Mouse (Mus musculus): Measurements from ENCODE around the gene Krtap28-10.
"Not testable (repeated sequence)": the region's sequence is repeated elsewhere in the genome, so short reads cannot be mapped to it uniquely, and the experiment has no call there.

Gene Krtap28-10

DNA sequence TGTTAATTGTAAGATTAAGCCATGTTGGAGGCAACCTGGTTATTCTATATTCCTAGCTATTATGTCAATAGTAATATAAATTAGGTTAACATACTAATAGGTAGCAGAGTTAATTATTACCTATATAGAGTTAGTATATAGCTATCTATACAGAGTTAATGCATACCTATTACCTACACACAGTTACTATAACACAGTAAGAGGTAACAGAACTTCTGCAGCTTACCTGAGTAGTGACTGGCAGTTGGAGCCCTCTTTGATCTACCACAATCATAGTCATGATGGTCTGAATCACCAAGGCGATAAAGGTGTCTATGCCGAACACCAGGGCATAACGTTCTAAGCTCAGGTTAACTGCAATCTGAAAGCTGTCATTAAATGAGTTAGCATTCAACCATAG lies 27.8 kb downstream of the Krtap28-10 start:
- no peak for DNase-seq (ENCODE audit: low spot score in 2 of 2)

- DNase-seq (ENCODE audit: low spot score in 2 of 2): no peak
These were observed 34.8 kb downstream of the Krtap28-10 start for GRCm38 (mm10) chr1:83007471-83007870.

DNA sequence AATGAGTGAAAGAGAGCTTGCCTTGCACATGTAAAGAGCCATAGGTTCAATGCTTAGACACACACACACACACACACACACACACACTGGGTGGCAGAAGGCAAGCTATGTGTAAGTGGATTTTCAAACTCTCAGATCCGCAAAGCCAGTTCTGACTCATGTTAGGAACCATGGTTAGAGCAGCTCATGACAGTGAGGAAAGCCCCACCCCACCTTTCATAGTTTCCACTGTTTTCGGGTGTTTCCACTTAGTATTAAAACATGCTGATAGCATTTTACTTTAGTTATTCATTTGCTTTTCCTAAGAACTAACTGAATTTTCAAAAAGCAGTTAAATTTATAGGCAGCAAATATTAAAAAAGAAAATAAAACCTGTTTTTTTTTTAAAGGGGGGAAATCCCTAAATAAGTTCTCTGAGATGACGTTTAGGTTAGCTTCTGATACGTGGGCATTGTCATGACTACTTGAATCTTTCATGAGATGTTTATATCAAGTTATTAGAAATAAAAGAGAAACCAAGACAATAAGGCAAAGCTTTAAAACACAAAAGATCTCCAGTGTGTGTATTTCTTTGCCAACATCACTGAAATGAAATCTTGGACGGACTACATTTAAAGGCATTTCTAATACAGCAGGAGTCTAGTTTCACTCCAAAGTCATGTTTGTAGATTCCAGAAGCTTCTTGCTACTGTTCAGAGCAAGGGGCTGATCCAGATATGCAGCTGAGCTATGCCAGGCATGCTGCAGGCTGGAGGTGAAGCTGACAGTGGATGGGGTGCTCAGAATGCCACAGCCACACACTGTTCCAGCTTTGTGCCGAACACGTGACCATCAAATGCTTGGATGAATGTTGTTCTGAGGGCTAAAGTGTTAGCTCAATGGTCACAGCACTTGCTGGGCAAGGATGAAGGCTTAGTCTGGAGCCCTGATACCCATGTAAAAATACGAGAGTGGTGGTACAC lies 35.8 kb downstream of the Krtap28-10 start:
- DNase-seq (ENCODE audit: low spot score in 2 of 2): no peak

DNA sequence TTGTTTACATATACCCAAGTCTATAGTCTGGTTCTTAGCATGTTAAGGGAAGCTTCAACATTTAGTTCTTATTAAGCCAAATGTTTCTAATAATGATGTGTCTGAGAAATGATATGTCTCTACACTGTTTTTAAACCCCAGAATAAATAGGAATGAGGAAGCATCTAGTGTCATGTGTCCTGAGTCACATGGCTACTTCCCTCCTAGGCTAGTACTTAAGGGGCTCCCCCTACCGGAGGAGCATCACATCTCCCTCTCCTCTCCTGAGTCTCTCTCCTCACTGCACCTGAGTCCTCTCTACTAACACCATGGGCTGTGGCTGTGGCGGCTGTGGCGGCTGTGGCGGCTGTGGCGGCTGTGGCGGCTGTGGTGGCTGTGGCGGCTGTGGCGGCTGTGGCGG lies 42.0 kb downstream of the Krtap28-10 start, which contains the start of gene Gm47959:
Gene Gm47959, plus strand, starts transcription at position 243 of the 400 bp plus-strand sequence.
- not testable (repeated sequence) for DNase-seq (ENCODE audit: low spot score in 2 of 2)

GRCm38 (mm10) chr1:82993947-82994346 lies 48.3 kb downstream of the Krtap28-10 start:
- no peak for DNase-seq (ENCODE audit: low spot score in 2 of 2)

DNA sequence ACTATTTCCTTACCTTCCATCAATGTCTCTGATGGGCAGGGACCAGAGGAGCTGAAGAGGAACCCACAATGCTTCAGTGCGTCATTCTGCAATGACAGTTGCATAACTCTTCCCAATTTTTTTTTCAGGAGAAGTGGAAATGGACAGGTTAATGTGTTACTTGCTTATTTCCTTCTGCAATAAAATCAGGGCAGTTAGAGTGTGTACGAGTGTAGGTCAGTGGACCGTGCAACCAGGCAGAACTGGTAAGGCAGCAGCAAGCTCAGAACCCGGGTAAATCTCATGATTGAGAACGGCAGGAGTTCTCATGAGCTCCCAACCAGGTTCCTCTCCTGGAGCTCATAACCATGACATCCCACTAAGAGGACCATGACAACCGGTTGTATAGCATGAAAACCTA lies 50.2 kb downstream of the Krtap28-10 start:
- no peak for DNase-seq (ENCODE audit: low spot score in 2 of 2)

DNA sequence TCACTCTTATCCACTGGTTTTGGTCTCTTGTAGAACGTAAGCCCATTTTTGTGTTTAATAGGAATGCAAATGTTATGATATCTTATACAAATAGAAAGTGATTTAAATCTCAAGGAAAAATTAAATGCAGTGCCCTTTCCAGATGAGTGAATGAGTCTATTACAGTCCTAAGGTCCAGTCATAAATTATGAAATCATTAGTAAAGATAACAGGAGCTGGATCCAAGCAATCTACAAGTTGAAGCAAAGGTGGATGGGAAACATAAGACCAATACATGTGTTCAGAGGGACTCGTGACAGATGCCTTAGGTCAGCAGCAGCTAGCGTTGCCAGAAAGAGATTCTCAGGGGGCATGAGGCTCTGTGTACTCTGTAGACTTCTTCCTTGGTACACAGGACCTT lies 50.7 kb downstream of the Krtap28-10 start:
- no peak for DNase-seq (ENCODE audit: low spot score in 2 of 2)

Measured in frontal cortex, postnatal 14 days (tissue).